Mouse (Mus musculus) cerebral cortex, adult 2 months (tissue): ENCODE results near the gene Mad2l1bp.

Experiments used
- whole genome bisulfite sequencing: fragments of 180-500 bp; shearing (Covaris S2); methylation state at CpG from one replicate; pipeline ENCODE4 v1.1.7; 2018; 5-methylcytosine and 5-hydroxymethylcytosine counted together

Mad2l1bp gene

GRCm38 (mm10) chr17:46156680-46157079 lies 3.3 kb upstream of the Mad2l1bp start:
- 84% methylated on average over 5 of the region's 5 CpGs for WGBS

- 93% methylated on average over 3 of the region's 3 CpGs for WGBS
Measured at GRCm38 (mm10) chr17:46154336-46154735, 983 bp upstream of the Mad2l1bp start.

DNA sequence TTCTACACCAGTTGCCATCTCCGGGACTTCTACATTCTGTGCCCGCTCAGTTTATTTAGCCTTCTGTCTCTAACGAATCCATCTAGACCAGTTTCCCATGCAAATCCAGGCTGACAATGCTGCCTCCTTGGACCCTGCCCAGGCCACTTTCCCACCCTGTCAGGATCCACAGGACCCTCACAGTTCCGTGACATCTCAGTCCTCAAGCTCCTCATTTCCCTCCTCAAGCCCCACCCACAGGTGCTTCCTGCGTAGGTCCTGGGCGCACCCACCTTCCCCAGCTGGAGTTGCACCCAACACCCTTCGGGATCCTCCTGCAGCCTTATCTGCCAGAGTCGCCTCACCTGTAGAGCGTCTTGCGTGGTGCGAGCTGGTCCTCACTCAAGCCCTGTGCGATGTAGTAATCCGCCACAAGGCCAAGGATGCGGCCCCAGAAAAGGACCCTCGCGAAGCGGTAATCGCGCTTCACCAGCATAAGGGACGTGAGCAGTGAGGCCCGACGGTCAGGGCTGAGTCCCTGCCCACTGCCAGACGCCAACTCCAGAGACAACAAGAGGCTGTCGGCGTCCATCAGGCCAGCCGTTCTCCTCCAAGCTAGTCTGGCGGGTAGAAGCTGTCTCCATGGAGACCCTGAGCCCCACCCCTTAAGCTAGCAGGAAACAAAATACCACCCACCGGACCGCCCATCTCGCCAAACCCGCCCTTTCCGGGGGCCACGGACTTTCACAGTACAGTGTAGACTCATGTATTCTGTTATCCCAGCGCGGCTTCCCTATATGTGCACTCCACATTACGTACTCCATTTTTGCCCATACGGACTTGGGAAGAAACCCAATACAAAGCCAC lies 9.6 kb downstream of the Mad2l1bp start, which contains the start of gene Rsph9:
TSS of gene Rsph9 (minus strand) at position 639 of the 846 bp plus-strand sequence.
- whole genome bisulfite sequencing: 4% methylated on average over 37 of the region's 37 CpGs

GRCm38 (mm10) chr17:46139872-46140271 lies 13.5 kb downstream of the Mad2l1bp start:
- 86% methylated on average over 3 of the region's 3 CpGs for WGBS

- WGBS: 80% methylated on average over 8 of the region's 8 CpGs
Measured at GRCm38 (mm10) chr17:46138563-46139236, 14.7 kb downstream of the Mad2l1bp start.

DNA sequence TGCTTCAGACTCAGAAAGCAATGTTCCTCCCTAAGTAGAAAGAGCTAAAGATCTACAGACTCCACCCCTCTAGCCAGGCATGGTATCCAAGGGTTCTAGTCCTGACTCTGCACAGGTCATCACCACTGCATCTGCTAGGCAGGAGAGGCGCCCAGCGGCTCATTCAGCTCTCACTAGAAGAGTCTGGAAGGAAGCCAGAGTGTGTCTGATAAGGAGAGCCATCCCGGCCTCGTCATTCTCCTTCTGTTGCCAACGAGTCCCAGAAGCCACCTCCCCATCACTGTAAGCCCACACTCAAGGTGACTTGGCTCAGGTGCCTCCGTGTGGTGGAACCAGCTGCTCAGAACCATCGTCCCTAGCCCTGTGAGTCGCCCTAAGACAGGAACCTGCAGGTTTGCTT lies 20.5 kb downstream of the Mad2l1bp start:
- WGBS: 55% methylated on average over 8 of the region's 8 CpGs

GRCm38 (mm10) chr17:46132058-46132718 lies 21.2 kb downstream of the Mad2l1bp start:
- 21% methylated on average over 12 of the region's 12 CpGs for WGBS

DNA sequence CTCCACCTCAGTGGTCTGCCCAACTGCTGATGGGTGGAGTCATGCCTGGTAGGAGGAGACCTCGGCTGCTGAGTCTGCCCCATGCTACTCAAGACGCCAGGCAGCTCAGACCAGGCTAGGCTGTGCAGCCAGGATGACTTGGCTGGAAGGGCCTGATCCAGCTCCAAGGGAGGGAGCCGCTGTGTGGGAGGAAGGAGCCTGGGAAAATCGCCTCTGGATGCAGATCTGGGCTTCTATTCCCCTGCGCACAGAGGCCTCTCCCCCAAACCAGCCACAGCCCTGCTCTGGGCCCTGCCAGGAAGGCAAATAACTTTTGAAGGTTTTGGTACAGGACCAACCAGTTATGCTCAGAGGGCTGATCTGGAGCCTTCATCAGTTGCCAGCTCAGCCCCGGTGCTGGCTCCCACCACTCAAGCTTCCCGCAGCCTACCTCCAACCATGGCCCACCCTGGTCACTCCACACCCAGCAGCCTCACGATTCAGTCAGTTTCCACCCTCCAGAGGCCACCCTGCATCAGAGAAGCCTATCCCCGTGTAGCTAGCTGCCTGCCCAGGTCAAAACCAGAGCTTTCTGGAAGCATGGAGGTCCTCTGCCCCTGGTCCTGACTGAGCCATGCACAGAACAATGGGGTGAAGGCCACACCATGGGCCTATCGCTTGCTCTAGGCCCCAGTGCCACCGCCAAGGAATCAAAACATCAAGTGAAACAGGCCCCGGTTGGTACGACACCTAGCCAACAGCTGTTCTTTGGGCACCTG lies 23.4 kb downstream of the Mad2l1bp start:
- 64% methylated on average over 13 of the region's 13 CpGs for WGBS

DNA sequence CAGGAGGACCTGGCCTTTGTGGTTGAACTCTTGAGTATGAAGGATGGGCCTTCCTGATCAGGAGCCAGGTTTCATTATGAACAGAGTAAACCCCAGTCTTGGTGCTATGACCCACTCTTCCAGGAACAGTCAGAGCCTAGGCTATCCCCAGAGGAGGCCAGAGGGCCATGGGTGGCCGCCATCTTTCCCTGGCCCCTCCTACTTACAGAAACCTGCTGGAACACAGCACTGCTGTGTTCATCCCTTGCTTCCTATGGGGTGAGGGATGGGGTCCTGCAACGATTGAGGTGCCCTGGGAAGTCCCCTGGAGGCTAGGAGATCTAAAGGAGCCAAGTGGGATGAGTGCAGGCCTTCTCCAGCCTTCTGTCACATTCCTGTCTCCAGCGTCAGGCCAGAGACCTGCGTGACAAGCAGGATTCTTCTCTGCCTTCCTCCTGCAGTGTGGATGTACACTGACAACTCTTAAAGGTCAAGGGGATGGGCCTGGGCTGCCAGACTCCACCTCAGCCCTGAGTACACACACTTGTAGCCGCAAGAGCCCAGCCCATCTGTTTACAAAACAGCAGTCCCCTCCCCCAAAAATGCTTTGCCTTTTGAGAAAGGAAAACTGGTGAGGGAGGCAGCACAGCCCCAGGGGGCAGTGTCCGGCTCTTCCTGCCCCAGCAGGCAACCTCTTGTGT lies 25.4 kb downstream of the Mad2l1bp start:
- WGBS: 76% methylated on average over 6 of the region's 6 CpGs

GRCm38 (mm10) chr17:46126608-46127007 lies 26.7 kb downstream of the Mad2l1bp start:
- 82% methylated on average over 6 of the region's 6 CpGs for WGBS

DNA sequence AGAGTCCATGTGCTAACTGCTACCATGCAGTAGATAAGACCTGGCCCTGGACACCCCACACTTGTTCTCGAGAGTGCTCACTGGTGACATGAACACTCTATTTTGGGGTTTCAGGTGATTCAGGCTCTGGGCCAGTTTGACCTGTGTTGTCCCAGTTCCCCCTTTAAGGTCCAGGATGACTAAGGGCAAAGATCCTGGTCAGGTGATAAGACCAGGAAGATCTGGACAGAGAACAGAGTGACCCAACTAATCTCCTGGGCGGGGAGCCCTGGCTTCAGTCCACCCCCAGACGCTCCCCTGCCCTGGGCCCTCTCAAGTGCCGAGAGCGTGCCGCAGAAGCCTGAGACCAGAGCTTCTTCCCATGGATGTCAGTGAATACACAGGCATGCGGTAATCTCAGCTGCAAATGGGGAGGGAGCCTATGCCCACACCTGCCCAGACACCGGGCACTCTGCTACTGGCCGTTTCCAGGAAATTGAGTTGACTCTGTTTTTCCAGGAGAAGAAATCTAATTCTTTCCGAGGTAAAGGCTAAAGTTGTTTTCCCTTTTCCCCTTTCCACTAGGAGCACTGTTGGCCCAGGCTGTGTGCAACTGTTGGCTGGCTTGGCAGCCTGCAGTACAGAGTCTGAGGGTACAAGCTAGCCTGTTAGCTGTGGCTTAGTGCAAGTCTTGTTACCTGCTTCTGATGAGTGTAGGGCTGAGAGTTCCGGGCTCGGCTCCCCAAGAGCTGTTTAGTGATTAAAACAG lies 29.2 kb downstream of the Mad2l1bp start:
- 92% methylated on average over 12 of the region's 12 CpGs for WGBS

GRCm38 (mm10) chr17:46123285-46123684 lies 30.1 kb downstream of the Mad2l1bp start:
- 94% methylated on average over 4 of the region's 4 CpGs for WGBS

DNA sequence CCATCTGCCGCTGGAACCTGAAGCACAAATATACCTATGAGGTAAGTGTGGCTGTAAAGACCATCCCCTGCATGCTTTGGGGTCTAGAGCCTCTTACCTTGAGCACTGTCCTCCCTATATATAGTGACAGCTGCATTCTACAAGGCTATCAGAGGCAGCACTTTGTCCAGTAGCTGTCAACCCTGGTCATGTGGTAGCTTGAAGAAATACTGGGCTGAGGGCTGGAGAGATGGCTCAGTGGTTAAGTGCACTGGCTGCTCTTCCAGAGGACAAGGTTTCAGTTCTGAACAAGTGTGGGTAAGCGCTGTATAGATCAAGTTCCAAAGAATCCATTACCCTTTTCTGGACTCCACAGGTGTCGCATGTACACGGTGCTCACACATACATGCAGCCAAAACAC lies 30.6 kb downstream of the Mad2l1bp start:
- 97% methylated on average over 4 of the region's 4 CpGs for WGBS

- 53% methylated on average over 10 of the region's 10 CpGs for WGBS
Measured at GRCm38 (mm10) chr17:46119641-46120040, 33.7 kb downstream of the Mad2l1bp start.

DNA sequence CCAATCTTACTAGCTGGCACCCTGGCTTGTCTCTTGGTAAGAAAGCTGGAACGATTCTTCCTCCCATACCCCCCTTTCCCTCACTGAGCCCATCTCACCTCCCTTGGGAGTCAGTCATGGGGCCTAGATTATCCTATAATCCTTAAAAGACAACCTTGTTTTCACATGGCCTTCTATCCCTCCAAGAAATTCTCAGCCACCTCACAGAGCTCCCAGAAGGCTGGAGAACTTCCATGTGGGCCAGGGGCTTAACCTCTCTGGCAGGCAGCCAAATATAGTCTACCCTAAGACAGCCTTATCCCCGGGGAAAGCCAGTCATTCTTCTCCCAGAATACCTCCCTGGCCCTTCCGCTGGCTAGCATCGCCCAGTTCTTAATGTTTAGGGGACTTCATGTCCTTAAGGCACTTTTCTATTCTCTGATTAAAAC lies 34.9 kb downstream of the Mad2l1bp start:
- 70% methylated on average over 4 of the region's 4 CpGs for WGBS

DNA sequence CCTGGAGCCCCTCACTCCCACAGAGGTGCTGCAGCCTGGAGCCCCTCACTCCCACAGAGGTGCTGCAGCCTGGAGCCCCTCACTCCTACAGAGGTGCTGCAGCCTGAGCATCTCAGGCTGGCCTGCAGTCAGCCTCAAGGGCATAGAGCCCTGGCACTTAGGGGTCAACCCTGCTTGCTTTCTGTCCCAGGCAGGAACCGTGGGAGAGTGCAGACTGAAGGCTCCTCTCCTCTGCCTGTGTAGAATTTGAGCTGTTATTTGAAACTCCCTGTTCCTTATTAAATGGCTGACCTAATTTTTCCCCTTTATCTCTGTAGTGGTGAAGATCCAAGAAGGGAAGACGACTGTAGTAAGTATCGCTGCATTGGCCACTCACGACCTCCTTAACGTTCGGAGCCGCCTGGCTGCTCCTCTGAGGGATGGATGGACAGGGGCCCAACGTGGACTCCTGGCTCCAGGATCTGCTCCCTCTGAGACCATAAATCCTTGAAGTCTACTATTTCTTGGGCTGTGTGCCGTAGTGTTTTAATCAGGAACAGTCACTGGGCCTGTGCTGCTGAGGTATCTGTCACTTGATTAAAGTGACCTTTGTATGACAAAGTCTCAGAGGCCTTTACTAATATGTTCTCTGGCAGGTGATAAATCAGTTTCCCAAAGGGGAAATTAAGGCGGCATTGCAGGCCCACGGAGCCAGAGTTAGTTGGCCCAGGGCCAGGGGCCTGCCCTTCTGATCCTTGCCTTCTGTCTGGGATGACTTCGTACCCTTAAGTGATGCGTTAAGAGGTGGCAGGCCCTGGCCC lies 35.5 kb downstream of the Mad2l1bp start:
- WGBS: 80% methylated on average over 13 of the region's 13 CpGs

DNA sequence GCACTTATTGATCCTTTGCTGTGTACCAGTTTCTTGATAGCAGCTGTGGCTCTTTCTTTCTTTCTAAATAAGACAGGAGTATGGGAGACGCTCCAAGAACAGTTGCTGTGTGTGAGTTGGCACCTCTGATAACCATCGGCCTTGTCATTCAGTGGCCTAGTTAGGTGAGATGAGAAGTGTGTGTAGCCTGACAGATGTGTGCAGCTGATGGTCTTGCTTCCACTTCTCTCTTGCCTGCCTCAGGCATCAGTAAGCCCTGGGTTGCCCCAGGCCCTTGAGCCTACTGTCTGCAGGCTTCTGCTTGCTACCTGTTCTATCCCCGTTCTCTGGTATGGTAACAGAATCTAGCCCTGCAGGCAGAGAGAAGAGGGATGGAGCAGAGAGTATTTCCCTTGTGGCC lies 36.5 kb downstream of the Mad2l1bp start:
- 76% methylated on average over 3 of the region's 3 CpGs for WGBS

- 73% methylated on average over 11 of the region's 11 CpGs for WGBS
Measured at GRCm38 (mm10) chr17:46116138-46116537, 37.2 kb downstream of the Mad2l1bp start.

- 52% methylated on average over 2 of the region's 2 CpGs for WGBS
Measured at GRCm38 (mm10) chr17:46115489-46115888, 37.9 kb downstream of the Mad2l1bp start.
